Mouse (Mus musculus) MEL (cell line): Measurements from ENCODE around the gene Rasip1. TPM values are rescaled to one million over a fixed set of nuclear protein-coding genes. Genes with fewer than 3 reads are reported as not detected.
A peak's percentile ranks its signal among the peaks of the same experiment; 100 is the strongest.

Experiments used
- DNase-seq: peaks from one replicate; pipeline ENCODE4 v3.0.0; 2011; ENCODE audit warnings: low read depth, low spot score
- H3K27ac ChIP-seq: 2 replicates; pipeline ENCODE4 v1.5.1; 2012; ENCODE audit warnings: low read depth, mild to moderate bottlenecking, control low read depth, low read length, moderate library complexity; ENCODE audit not compliant: control insufficient read depth
- H3K27me3 ChIP-seq, 2 experiments: fragments of 150-350 bp in 1 of 2; sonication (generic) in 1 of 2; 2 replicates each; pipeline ENCODE4 v1.6.1; 2012; ENCODE audit warnings: low read length in 2 of 2, mild to moderate bottlenecking in 2 of 2, improper control_type of control experiment in 1 of 2, moderate library complexity in 1 of 2; ENCODE audit not compliant: insufficient read depth in 2 of 2, control insufficient read depth in 1 of 2
- H3K36me3 ChIP-seq, 2 experiments: 2 replicates each; pipeline ENCODE4 v1.6.1; 2012 to 2014; ENCODE audit warnings: low read length in 2 of 2, improper control_type of control experiment in 1 of 2, inconsistent platforms in 1 of 2, mild to moderate bottlenecking in 1 of 2; ENCODE audit not compliant: insufficient read depth in 2 of 2, control insufficient read depth in 1 of 2
- H3K4me1 ChIP-seq, 2 experiments: fragments of 150-350 bp in 1 of 2; sonication (generic) in 1 of 2; 2 replicates each; pipeline ENCODE4 v1.6.1; 2012; ENCODE audit warnings: low read length in 2 of 2, improper control_type of control experiment in 1 of 2, mild to moderate bottlenecking in 1 of 2; ENCODE audit not compliant: insufficient read depth in 2 of 2, control insufficient read depth in 1 of 2
- H3K4me3 ChIP-seq, 2 experiments: fragments of 150-350 bp in 1 of 2; sonication (generic) in 1 of 2; 2 replicates each; pipeline ENCODE4 v1.5.1; 2012; ENCODE audit warnings: low read depth in 2 of 2, low read length in 2 of 2, mild to moderate bottlenecking in 2 of 2, moderate library complexity in 2 of 2, control low read depth in 1 of 2, improper control_type of control experiment in 1 of 2; ENCODE audit not compliant: control insufficient read depth in 1 of 2, insufficient read depth in 1 of 2
- H3K79me2 ChIP-seq: 2 replicates; pipeline ENCODE4 v1.6.1; 2012; ENCODE audit warnings: mild to moderate bottlenecking, low read length, moderate library complexity; ENCODE audit not compliant: control insufficient read depth, poor library complexity, insufficient read depth
- H3K9ac ChIP-seq: 2 replicates; pipeline ENCODE4 v1.6.1; 2012; ENCODE audit warnings: low read depth, mild to moderate bottlenecking, control low read depth, low read length, moderate library complexity; ENCODE audit not compliant: control insufficient read depth, poor library complexity, severe bottlenecking
- H3K9me3 ChIP-seq: fragments of 150-350 bp; sonication (generic); replicated peaks from 2 replicates; pipeline ENCODE4 v1.6.1; 2012; ENCODE audit warnings: mild to moderate bottlenecking, low read length, improper control_type of control experiment, moderate library complexity; ENCODE audit not compliant: insufficient read depth
- BHLHE40 ChIP-seq: IDR thresholded peaks from 2 replicates; pipeline ENCODE4 v1.6.1; 2012; ENCODE audit warnings: low read depth, mild to moderate bottlenecking, inconsistent platforms, low read length, improper control_type of control experiment, borderline replicate concordance
- CHD1 ChIP-seq: IDR thresholded peaks from 2 replicates; pipeline ENCODE4 v1.6.1; 2012; ENCODE audit warnings: low read depth, mild to moderate bottlenecking, inconsistent platforms, low read length, improper control_type of control experiment
- CHD2 ChIP-seq: IDR thresholded peaks from 2 replicates; pipeline ENCODE4 v1.6.1; 2011; ENCODE audit warnings: low read length, improper control_type of control experiment
- CTCF ChIP-seq, 3 experiments: IDR thresholded peaks in 2 of 3; conservative IDR thresholded peaks in 1 of 3; 2 replicates each; pipeline ENCODE4 v1.5.1; 2011 to 2012; ENCODE audit warnings: low read length in 3 of 3, low read depth in 2 of 3, mild to moderate bottlenecking in 2 of 3, improper control_type of control experiment in 1 of 3, inconsistent platforms in 1 of 3, mixed read lengths in 1 of 3, moderate library complexity in 1 of 3; ENCODE audit not compliant: control insufficient read depth in 1 of 3, insufficient read depth in 1 of 3, poor library complexity in 1 of 3, severe bottlenecking in 1 of 3
- E2F4 ChIP-seq: IDR thresholded peaks from 2 replicates; pipeline ENCODE4 v1.6.1; 2011; ENCODE audit warnings: low read depth, low read length, improper control_type of control experiment, borderline replicate concordance
- ELF1 ChIP-seq: IDR thresholded peaks from 2 replicates; pipeline ENCODE4 v1.6.1; 2014; ENCODE audit warnings: low read depth, mild to moderate bottlenecking, inconsistent platforms, low read length, improper control_type of control experiment, moderate library complexity
- EP300 ChIP-seq, 2 experiments: IDR thresholded peaks; 2 replicates each; pipeline ENCODE4 v1.6.1; 2011; ENCODE audit warnings: improper control_type of control experiment in 2 of 2, low read length in 2 of 2, low read depth in 1 of 2, mild to moderate bottlenecking in 1 of 2
- ETS1 ChIP-seq: IDR thresholded peaks from 2 replicates; pipeline ENCODE4 v1.6.1; 2012; ENCODE audit warnings: low read depth, mild to moderate bottlenecking, inconsistent platforms, low read length, improper control_type of control experiment, moderate library complexity
- JUND ChIP-seq: IDR thresholded peaks from 2 replicates; pipeline ENCODE4 v1.6.1; 2011; ENCODE audit warnings: low read depth, mild to moderate bottlenecking, improper control_type of control experiment, low read length
- MAZ ChIP-seq: IDR thresholded peaks from 2 replicates; pipeline ENCODE4 v1.6.1; 2012; ENCODE audit warnings: low read depth, mild to moderate bottlenecking, inconsistent platforms, low read length, improper control_type of control experiment
- MEF2A ChIP-seq: IDR thresholded peaks from 2 replicates; pipeline ENCODE4 v1.6.1; 2014; ENCODE audit warnings: low read depth, mild to moderate bottlenecking, inconsistent platforms, low read length, improper control_type of control experiment; ENCODE audit not compliant: poor library complexity, insufficient replicate concordance, severe bottlenecking; ENCODE audit errors: extremely low read depth
- MXI1 ChIP-seq: IDR thresholded peaks from 2 replicates; pipeline ENCODE4 v1.6.1; 2011; ENCODE audit warnings: mild to moderate bottlenecking, low read depth, low read length, improper control_type of control experiment
- MYB ChIP-seq: IDR thresholded peaks from 2 replicates; pipeline ENCODE4 v1.6.1; 2011; ENCODE audit warnings: mild to moderate bottlenecking, low read depth, low read length, improper control_type of control experiment
- MYC ChIP-seq: IDR thresholded peaks from 2 replicates; pipeline ENCODE4 v1.6.1; 2011; ENCODE audit warnings: low read depth, mild to moderate bottlenecking, low read length, improper control_type of control experiment, moderate library complexity
- NRF1 ChIP-seq: IDR thresholded peaks from 2 replicates; pipeline ENCODE4 v1.6.1; 2014; ENCODE audit warnings: low read depth, mild to moderate bottlenecking, inconsistent platforms, low read length, improper control_type of control experiment, moderate library complexity; ENCODE audit not compliant: poor library complexity, insufficient read depth, severe bottlenecking
- POLR2A ChIP-seq, 2 experiments: IDR thresholded peaks; 2 replicates each; pipeline ENCODE4 v1.6.1; 2011 to 2012; ENCODE audit warnings: low read length in 2 of 2, mild to moderate bottlenecking in 2 of 2, control low read depth in 1 of 2, improper control_type of control experiment in 1 of 2, low read depth in 1 of 2, moderate library complexity in 1 of 2; ENCODE audit not compliant: control insufficient read depth in 1 of 2, insufficient read depth in 1 of 2, poor library complexity in 1 of 2
- RAD21 ChIP-seq: IDR thresholded peaks from 2 replicates; pipeline ENCODE4 v1.6.1; 2011; ENCODE audit warnings: mild to moderate bottlenecking, low read depth, low read length, improper control_type of control experiment
- RCOR1 ChIP-seq: IDR thresholded peaks from 2 replicates; pipeline ENCODE4 v1.6.1; 2012; ENCODE audit warnings: low read depth, mild to moderate bottlenecking, inconsistent platforms, low read length, improper control_type of control experiment
- SMC3 ChIP-seq: IDR thresholded peaks from 2 replicates; pipeline ENCODE4 v1.6.1; 2011; ENCODE audit warnings: low read depth, low read length, improper control_type of control experiment
- TAL1 ChIP-seq: IDR thresholded peaks from 2 replicates; pipeline ENCODE4 v1.6.1; 2012; ENCODE audit warnings: mild to moderate bottlenecking, inconsistent platforms, low read length, moderate library complexity, mixed read lengths
- TBP ChIP-seq: IDR thresholded peaks from 2 replicates; pipeline ENCODE4 v1.8.0; 2011; ENCODE audit warnings: low read depth, low read length, improper control_type of control experiment
- TCF12 ChIP-seq: IDR thresholded peaks from 2 replicates; pipeline ENCODE4 v1.6.1; 2014; ENCODE audit warnings: low read depth, mild to moderate bottlenecking, inconsistent platforms, low read length, improper control_type of control experiment, moderate library complexity
- UBTF ChIP-seq: IDR thresholded peaks from 2 replicates; pipeline ENCODE4 v1.6.1; 2012; ENCODE audit warnings: low read depth, mild to moderate bottlenecking, inconsistent platforms, low read length, improper control_type of control experiment, moderate library complexity, borderline replicate concordance; ENCODE audit not compliant: insufficient read depth
- USF1 ChIP-seq: IDR thresholded peaks from 2 replicates; pipeline ENCODE4 v1.6.1; 2014; ENCODE audit warnings: low read depth, mild to moderate bottlenecking, inconsistent platforms, low read length, improper control_type of control experiment, moderate library complexity
- USF2 ChIP-seq, 2 experiments: IDR thresholded peaks; 2 replicates each; pipeline ENCODE4 v1.6.1; 2011 to 2012; ENCODE audit warnings: improper control_type of control experiment in 2 of 2, low read length in 2 of 2, borderline replicate concordance in 1 of 2, inconsistent platforms in 1 of 2, low read depth in 1 of 2, mild to moderate bottlenecking in 1 of 2; ENCODE audit not compliant: insufficient read depth in 1 of 2
- ZC3H11A ChIP-seq: IDR thresholded peaks from 2 replicates; pipeline ENCODE4 v1.6.1; 2012; ENCODE audit warnings: low read depth, mild to moderate bottlenecking, inconsistent platforms, low read length, improper control_type of control experiment
- ZMIZ1 ChIP-seq: IDR thresholded peaks from 2 replicates; pipeline ENCODE4 v1.6.1; 2012; ENCODE audit warnings: low read depth, mild to moderate bottlenecking, inconsistent platforms, low read length, improper control_type of control experiment, moderate library complexity
- polyA plus RNA-seq, 2 experiments: library from polyadenylated mRNA; stranded (reverse) in 1 of 2; unstranded in 1 of 2; fragments of >175 nt in 1 of 2; fragments of >200 nt in 1 of 2; gene quantifications; 2 replicates each; pipeline versions ENCODE4 v1.2.1 to v1.2.4; 2012; ENCODE audit warnings: low replicate concordance in 2 of 2, low read depth in 1 of 2; ENCODE audit not compliant: insufficient read length in 2 of 2, insufficient read depth in 1 of 2, missing spikeins in 1 of 2
- total RNA-seq: library from RNA; depleted of rRNA; stranded (reverse); fragments of 300-350 nt; gene quantifications from 2 replicates; pipeline ENCODE4 v1.2.3, GENCODE M21; 2012

The Rasip1 gene
- total and polyA plus RNA-seq, 3 experiments: 0.65 to 1.1 TPM; not detected in 1

- no peaks in the 10 kb centered on the region for H3K9me3 ChIP-seq
- TF ChIP-seq CHD2 (no peak), UBTF (no peak), E2F4 (no peak), MYB (no peak), MAZ (no peak), USF1 (no peak), CHD1 (no peak), NRF1 (no peak), TCF12 (no peak), TAL1 (no peak), JUND (no peak), MEF2A (no peak), MXI1 (no peak), USF2 (IDR thresholded peaks at IDR 0.05; ENCODE audit: borderline replicate concordance in 1 of 2, insufficient read depth in 1 of 2, low read depth in 1 of 2, low read length in 2 of 2) (no peak)
- TF ChIP-seq, all 39 proteins: peak for 0
Measured at GRCm38 (mm10) chr7:45667761-45668160, 40.5 kb downstream of the Rasip1 start.

GRCm38 (mm10) chr7:45668921-45669320, 41.6 kb downstream of the Rasip1 start:
- Histone ChIP-seq H3K9me3 (no peaks in the 10 kb centered on the region), H3K79me2 (no peaks in the 10 kb centered on the region), H3K4me1 (no peaks in the 10 kb centered on the region), H3K4me3 (no peak overlapping the region), H3K27me3 (peaks cover 0 to 4% of the 10 kb centered on the region in 2 experiments; a peak in 3 of 4 replicates), H3K9ac (no peak overlapping the region), H3K27ac (no peak overlapping the region), H3K36me3 (no peaks in the 10 kb centered on the region)
- DNase-seq: peak; percentile 66
- no peak for TF ChIP-seq JUND
- no peak for TF ChIP-seq POLR2A (IDR thresholded peaks at IDR 0.05; ENCODE audit: control insufficient read depth in 1 of 2, insufficient read depth in 1 of 2, low read depth in 1 of 2, low read length in 2 of 2, poor library complexity in 1 of 2)
- peak; percentile 38 to 52 (median 48) for TF ChIP-seq CTCF (IDR thresholded peaks at IDR 0.05 in 2 of 3, conservative IDR thresholded peaks at IDR 0.05 in 1 of 3; ENCODE audit: control insufficient read depth in 1 of 3, insufficient read depth in 1 of 3, low read depth in 2 of 3, low read length in 3 of 3, poor library complexity in 1 of 3, severe bottlenecking in 1 of 3)
- no peak for TF ChIP-seq E2F4
- TF ChIP-seq ETS1: no peak
- TF ChIP-seq RAD21: peak; percentile 45
- TF ChIP-seq MEF2A: no peak
- TF ChIP-seq ELF1: no peak
- TF ChIP-seq RCOR1: no peak
- TF ChIP-seq NRF1: no peak
- no peak for TF ChIP-seq TBP
- TF ChIP-seq EP300 (IDR thresholded peaks at IDR 0.05; ENCODE audit: low read depth in 1 of 2, low read length in 2 of 2): no peak
- no peak for TF ChIP-seq USF1
- 0 out of 2 replicates have a peak, but pooled peaks have one; percentile 27 for TF ChIP-seq ZC3H11A
- no peak for TF ChIP-seq MYC
- no peak for TF ChIP-seq ZMIZ1
- TF ChIP-seq BHLHE40: no peak
- TF ChIP-seq TAL1: no peak
- peak; percentile 40; the same call in 1 of the 2 replicates for TF ChIP-seq SMC3

More at GRCm38 (mm10) chr7:45667761-45668160, 40.5 kb downstream of the Rasip1 start:
- no peak overlapping the region for H3K9ac ChIP-seq
- no peak for DNase-seq
- H3K36me3 ChIP-seq: no peaks in the 10 kb centered on the region
- H3K27ac ChIP-seq: no peak overlapping the region
- H3K27me3 ChIP-seq: peaks cover 0 to 4% of the 10 kb centered on the region in 2 experiments; a peak in 3 of 4 replicates
- H3K4me3 ChIP-seq: no peak overlapping the region
- no peaks in the 10 kb centered on the region for H3K4me1 ChIP-seq
- no peaks in the 10 kb centered on the region for H3K79me2 ChIP-seq
